Mouse (Mus musculus): ENCODE measurements around the gene Caskin2.

- no peak for TF ChIP-seq CTCF (IDR thresholded peaks at IDR 0.05; ENCODE audit: borderline replicate concordance, extremely low read depth, insufficient read depth, insufficient read length)
- no peak for TF ChIP-seq POLR2A (IDR thresholded peaks at IDR 0.05; ENCODE audit: borderline replicate concordance, extremely low read depth, insufficient read depth, insufficient read length, poor library complexity, severe bottlenecking)
Observed at GRCm38 (mm10) chr11:115858354-115858753, 44.9 kb upstream of the Caskin2 start, which contains the start of gene Myo15b.

Data from brain, embryonic 14.5 days (tissue).